Mouse (Mus musculus): ENCODE data around the gene Stab2.

Stab2 gene

GRCm38 (mm10) chr10:86890166-86890930, 117.5 kb downstream of the Stab2 start:
- no peak for DNase-seq (ENCODE audit: low spot score)

GRCm38 (mm10) chr10:86889440-86889839, 118.4 kb downstream of the Stab2 start:
- DNase-seq (ENCODE audit: low spot score) = no peak

- no peak for DNase-seq (ENCODE audit: low spot score)
Observed at GRCm38 (mm10) chr10:86886434-86886833, 121.4 kb downstream of the Stab2 start.

- no peak for DNase-seq (ENCODE audit: low spot score)
Observed at GRCm38 (mm10) chr10:86881448-86881847, 126.4 kb downstream of the Stab2 start.

GRCm38 (mm10) chr10:86880071-86880806, 127.6 kb downstream of the Stab2 start:
- no peak for DNase-seq (ENCODE audit: low spot score)

- no peak for DNase-seq (ENCODE audit: low spot score)
Observed at GRCm38 (mm10) chr10:86878721-86879120, 129.1 kb downstream of the Stab2 start.

GRCm38 (mm10) chr10:86872591-86872990, 135.2 kb downstream of the Stab2 start:
- DNase-seq (ENCODE audit: low spot score) = no peak

- no peak for DNase-seq (ENCODE audit: low spot score)
Observed at GRCm38 (mm10) chr10:86872121-86872520, 135.7 kb downstream of the Stab2 start.

- no peak for DNase-seq (ENCODE audit: low spot score)
Observed at GRCm38 (mm10) chr10:86863429-86863828, 144.4 kb downstream of the Stab2 start.

- DNase-seq (ENCODE audit: low spot score) = no peak
Observed at GRCm38 (mm10) chr10:86862496-86862895, 145.3 kb downstream of the Stab2 start.

- no peak for DNase-seq (ENCODE audit: low spot score)
Observed at GRCm38 (mm10) chr10:86860396-86860795, 147.4 kb downstream of the Stab2 start.

- DNase-seq (ENCODE audit: low spot score) = no peak
Observed at GRCm38 (mm10) chr10:86853433-86853832, 154.4 kb downstream of the Stab2 start.

- no peak for DNase-seq (ENCODE audit: low spot score)
Observed at GRCm38 (mm10) chr10:86852160-86852559, 155.7 kb downstream of the Stab2 start.

- DNase-seq (ENCODE audit: low spot score) = no peak
Observed at GRCm38 (mm10) chr10:86849508-86849907, 158.3 kb downstream of the Stab2 start.

GRCm38 (mm10) chr10:86849087-86849486, 158.7 kb downstream of the Stab2 start:
- no peak for DNase-seq (ENCODE audit: low spot score)

- no peak for DNase-seq (ENCODE audit: low spot score)
Observed at GRCm38 (mm10) chr10:86846926-86847467, 160.8 kb downstream of the Stab2 start.

GRCm38 (mm10) chr10:86842659-86843058, 165.2 kb downstream of the Stab2 start:
- no peak for DNase-seq (ENCODE audit: low spot score)

- DNase-seq (ENCODE audit: low spot score) = no peak
Observed at GRCm38 (mm10) chr10:86838827-86839226, 169.0 kb downstream of the Stab2 start.

GRCm38 (mm10) chr10:86836784-86837183, 171.0 kb downstream of the Stab2 start:
- no peak for DNase-seq (ENCODE audit: low spot score)

GRCm38 (mm10) chr10:86829515-86829914, 178.3 kb downstream of the Stab2 start:
- DNase-seq (ENCODE audit: low spot score) = no peak

GRCm38 (mm10) chr10:86828221-86829135, 179.3 kb downstream of the Stab2 start:
- no peak for DNase-seq (ENCODE audit: low spot score)

- no peak for DNase-seq (ENCODE audit: low spot score)
Observed at GRCm38 (mm10) chr10:86826929-86827328, 180.9 kb downstream of the Stab2 start.

All from T-cell, adult 2 months (primary cell).